Mouse (Mus musculus) heart, adult 2 months (tissue): ENCODE results near the gene Bckdha.

Source experiments
- CTCF ChIP-seq: fragments of 200-600 bp; IDR thresholded peaks from 2 replicates; pipeline ENCODE4 v1.8.1; 2022; ENCODE audit warnings: antibody characterized with exemption, mild to moderate bottlenecking, moderate library complexity
- EP300 ChIP-seq: fragments of 200-500 bp; IDR thresholded peaks from 2 replicates; pipeline ENCODE4 v1.6.1; 2011; ENCODE audit warnings: low read depth, low read length, control low read depth; ENCODE audit not compliant: insufficient read depth
- POLR2A ChIP-seq: fragments of 200-500 bp; IDR thresholded peaks from 2 replicates; pipeline ENCODE4 v1.6.1; 2011; ENCODE audit warnings: mild to moderate bottlenecking, low read depth, low read length, control low read depth; ENCODE audit not compliant: insufficient read depth

GRCm38 (mm10) chr7:25615706-25616011, 43.1 kb downstream of the Bckdha start, which contains the start of gene Erich4:
- TF ChIP-seq CTCF, result no peak
- no peak for TF ChIP-seq EP300
- TF ChIP-seq POLR2A, result no peak
